Mouse (Mus musculus): ENCODE data around the gene Banf1. TPM values are rescaled to one million over a fixed set of nuclear protein-coding genes. Genes with fewer than 3 reads are reported as not detected.
A peak's percentile ranks its signal among the peaks of the same experiment; 100 is the strongest.

The Banf1 gene
- polyA plus RNA-seq, 2 experiments = 222 to 420 TPM

GRCm38 (mm10) chr19:5377446-5377845 lies 10.5 kb upstream of the Banf1 start:
- H3K36me3 ChIP-seq (ENCODE audit: control insufficient read depth, insufficient read depth, low read length) = peaks cover 72% of the 10 kb centered on the region
- WGBS = 91% methylated on average over 1 of the region's 1 CpGs
- no peak for TF ChIP-seq POLR2A (IDR thresholded peaks at IDR 0.05; ENCODE audit: borderline replicate concordance, extremely low read depth, insufficient read depth, insufficient read length)

GRCm38 (mm10) chr19:5374748-5375147 lies 7.8 kb upstream of the Banf1 start:
- DNase-seq (ENCODE audit: low spot score) (no peak), ATAC-seq (ENCODE audit: low FRiP score, low read depth) (no peak)
- Histone ChIP-seq H3K36me3 (ENCODE audit: control insufficient read depth, insufficient read depth, low read length) (peaks cover 72% of the 10 kb centered on the region), H3K9me3 (ENCODE audit: control insufficient read depth, low read length) (no peaks in the 10 kb centered on the region), H3K27ac (replicated peaks; ENCODE audit: low read depth, low read length) (no peak overlapping the region), H3K27me3 (ENCODE audit: control insufficient read depth, insufficient read depth, low read length) (no peaks in the 10 kb centered on the region), H3K4me2 (replicated peaks; ENCODE audit: low read depth, low read length, severe bottlenecking) (no peak overlapping the region), H3K4me1 (ENCODE audit: control insufficient read depth, insufficient read depth, low read length) (no peaks in the 10 kb centered on the region), H3K4me3 (replicated peaks; ENCODE audit: low read length) (no peak overlapping the region), H3K9ac (ENCODE audit: low read depth, low read length, severe bottlenecking) (no peak overlapping the region)
- no peak for TF ChIP-seq POLR2A (IDR thresholded peaks at IDR 0.05; ENCODE audit: borderline replicate concordance, extremely low read depth, insufficient read depth, insufficient read length)
- 77% methylated on average over 4 of the region's 4 CpGs for WGBS

More at GRCm38 (mm10) chr19:5377446-5377845, 10.5 kb upstream of the Banf1 start:
- H3K27ac ChIP-seq (replicated peaks; ENCODE audit: low read depth, low read length) = no peak overlapping the region
- DNase-seq (ENCODE audit: low spot score) (no peak), ATAC-seq (ENCODE audit: low FRiP score, low read depth) (no peak)
- no peaks in the 10 kb centered on the region for H3K4me1 ChIP-seq (ENCODE audit: control insufficient read depth, insufficient read depth, low read length)
- no peaks in the 10 kb centered on the region for H3K27me3 ChIP-seq (ENCODE audit: control insufficient read depth, insufficient read depth, low read length)
- H3K9me3 ChIP-seq (ENCODE audit: control insufficient read depth, low read length) = no peaks in the 10 kb centered on the region
- H3K4me2 ChIP-seq (replicated peaks; ENCODE audit: low read depth, low read length, severe bottlenecking) = no peak overlapping the region
- no peak overlapping the region for H3K4me3 ChIP-seq (replicated peaks; ENCODE audit: low read length)
- no peak overlapping the region for H3K9ac ChIP-seq (ENCODE audit: low read depth, low read length, severe bottlenecking)

- H3K4me1 ChIP-seq (ENCODE audit: control insufficient read depth, insufficient read depth, low read length) = no peaks in the 10 kb centered on the region
- peaks cover 72% of the 10 kb centered on the region for H3K36me3 ChIP-seq (ENCODE audit: control insufficient read depth, insufficient read depth, low read length)
- H3K9me3 ChIP-seq (ENCODE audit: control insufficient read depth, low read length) = no peaks in the 10 kb centered on the region
- no peak overlapping the region for H3K4me3 ChIP-seq (replicated peaks; ENCODE audit: low read length)
- no peaks in the 10 kb centered on the region for H3K27me3 ChIP-seq (ENCODE audit: control insufficient read depth, insufficient read depth, low read length)
- TF ChIP-seq POLR2A (IDR thresholded peaks at IDR 0.05; ENCODE audit: borderline replicate concordance, extremely low read depth, insufficient read depth, insufficient read length) = no peak
- WGBS = 84% methylated on average over 4 of the region's 4 CpGs
- no peak for ATAC-seq (ENCODE audit: low FRiP score, low read depth)
- no peak overlapping the region for H3K4me2 ChIP-seq (replicated peaks; ENCODE audit: low read depth, low read length, severe bottlenecking)
- no peak overlapping the region for H3K27ac ChIP-seq (replicated peaks; ENCODE audit: low read depth, low read length)
- no peak for DNase-seq (ENCODE audit: low spot score)
- no peak overlapping the region for H3K9ac ChIP-seq (ENCODE audit: low read depth, low read length, severe bottlenecking)
These were observed 7.2 kb upstream of the Banf1 start for GRCm38 (mm10) chr19:5374177-5374576.

- no peak overlapping the region for H3K4me2 ChIP-seq (replicated peaks; ENCODE audit: low read depth, low read length, severe bottlenecking)
- H3K4me3 ChIP-seq (replicated peaks; ENCODE audit: low read length) = no peak overlapping the region
- DNase-seq (ENCODE audit: low spot score) (no peak), ATAC-seq (ENCODE audit: low FRiP score, low read depth) (no peak)
- H3K27ac ChIP-seq (replicated peaks; ENCODE audit: low read depth, low read length) = no peak overlapping the region
- H3K4me1 ChIP-seq (ENCODE audit: control insufficient read depth, insufficient read depth, low read length) = peaks cover 6% of the 10 kb centered on the region; the same call in 1 of the 2 replicates
- H3K36me3 ChIP-seq (ENCODE audit: control insufficient read depth, insufficient read depth, low read length) = peaks cover 67% of the 10 kb centered on the region
- no peaks in the 10 kb centered on the region for H3K9me3 ChIP-seq (ENCODE audit: control insufficient read depth, low read length)
- no peaks in the 10 kb centered on the region for H3K27me3 ChIP-seq (ENCODE audit: control insufficient read depth, insufficient read depth, low read length)
- TF ChIP-seq POLR2A (IDR thresholded peaks at IDR 0.05; ENCODE audit: borderline replicate concordance, extremely low read depth, insufficient read depth, insufficient read length) = no peak
- H3K9ac ChIP-seq (ENCODE audit: low read depth, low read length, severe bottlenecking) = no peak overlapping the region
- 91% methylated on average over 7 of the region's 7 CpGs for WGBS
These were observed 5.8 kb upstream of the Banf1 start for GRCm38 (mm10) chr19:5372724-5373123.

GRCm38 (mm10) chr19:5370932-5371331 lies 4.0 kb upstream of the Banf1 start:
- no peak for TF ChIP-seq POLR2A (IDR thresholded peaks at IDR 0.05; ENCODE audit: borderline replicate concordance, extremely low read depth, insufficient read depth, insufficient read length)
- H3K9ac ChIP-seq (ENCODE audit: low read depth, low read length, severe bottlenecking) = no peak overlapping the region
- no peak overlapping the region for H3K27ac ChIP-seq (replicated peaks; ENCODE audit: low read depth, low read length)
- ATAC-seq (ENCODE audit: low FRiP score, low read depth) (no peak), DNase-seq (ENCODE audit: low spot score) (no peak)
- H3K4me3 ChIP-seq (replicated peaks; ENCODE audit: low read length) = no peak overlapping the region
- 81% methylated on average over 3 of the region's 3 CpGs for WGBS
- peaks cover 52% of the 10 kb centered on the region for H3K36me3 ChIP-seq (ENCODE audit: control insufficient read depth, insufficient read depth, low read length)
- no peaks in the 10 kb centered on the region for H3K9me3 ChIP-seq (ENCODE audit: control insufficient read depth, low read length)
- H3K4me1 ChIP-seq (ENCODE audit: control insufficient read depth, insufficient read depth, low read length) = peaks cover 9% of the 10 kb centered on the region
- no peak overlapping the region for H3K4me2 ChIP-seq (replicated peaks; ENCODE audit: low read depth, low read length, severe bottlenecking)
- no peaks in the 10 kb centered on the region for H3K27me3 ChIP-seq (ENCODE audit: control insufficient read depth, insufficient read depth, low read length)

- no peaks in the 10 kb centered on the region for H3K27me3 ChIP-seq (ENCODE audit: control insufficient read depth, insufficient read depth, low read length)
- DNase-seq (ENCODE audit: low spot score) = no peak
- H3K4me2 ChIP-seq (replicated peaks; ENCODE audit: low read depth, low read length, severe bottlenecking) = peak overlapping the region; percentile 94
- ATAC-seq (ENCODE audit: low FRiP score, low read depth) = no peak
- H3K27ac ChIP-seq (replicated peaks; ENCODE audit: low read depth, low read length) = peak overlapping the region; percentile 83; the same call in 1 of the 2 replicates
- peak overlapping the region; percentile 94 for H3K4me3 ChIP-seq (replicated peaks; ENCODE audit: low read length)
- H3K9me3 ChIP-seq (ENCODE audit: control insufficient read depth, low read length) = no peaks in the 10 kb centered on the region
- peaks cover 14% of the 10 kb centered on the region for H3K4me1 ChIP-seq (ENCODE audit: control insufficient read depth, insufficient read depth, low read length)
- TF ChIP-seq POLR2A (IDR thresholded peaks at IDR 0.05; ENCODE audit: borderline replicate concordance, extremely low read depth, insufficient read depth, insufficient read length) = no peak
- H3K9ac ChIP-seq (ENCODE audit: low read depth, low read length, severe bottlenecking) = peak overlapping the region; percentile 66
- H3K36me3 ChIP-seq (ENCODE audit: control insufficient read depth, insufficient read depth, low read length) = peaks cover 64% of the 10 kb centered on the region
- 9% methylated on average over 11 of the region's 11 CpGs for WGBS
These were observed 487 bp upstream of the Banf1 start for GRCm38 (mm10) chr19:5367455-5367854.
